Mouse (Mus musculus): ENCODE measurements around the gene Olfr385. TPM values are rescaled to one million over a fixed set of nuclear protein-coding genes. Genes with fewer than 3 reads are reported as not detected.

Olfr385 gene
- not detected in 2 replicates for polyA plus RNA-seq (2012; rRNA removed)

GRCm38 (mm10) chr11:73592908-73593307 is at the start of gene Olfr385:
Gene Olfr385 (minus strand): TSS chr11:73593008.

GRCm38 (mm10) chr11:73598294-73598693 is 5.5 kb upstream of the Olfr385 start, which contains the start of gene Olfr384:
Gene Olfr384 (plus strand): TSS chr11:73598594.

Other genes with a start within 250 kb of the Olfr385 start
- 0.15 TPM in 1 of 2 replicates, not detected in the other for gene Olfr20, start 242.2 kb downstream of the Olfr385 start, polyA plus RNA-seq (2012; rRNA removed)
- not detected in 2 replicates for gene Olfr376, start 221.8 kb downstream of the Olfr385 start, polyA plus RNA-seq (2012; rRNA removed)
- not detected in 2 replicates for gene Olfr1, start 193.4 kb downstream of the Olfr385 start, polyA plus RNA-seq (2012; rRNA removed)
- not detected in 2 replicates for gene Olfr378, start 164.5 kb downstream of the Olfr385 start, polyA plus RNA-seq (2012; rRNA removed)
- not detected in 2 replicates for gene Olfr380, start 135.5 kb downstream of the Olfr385 start, polyA plus RNA-seq (2012; rRNA removed)
- gene Olfr381, start 101.4 kb downstream of the Olfr385 start, polyA plus RNA-seq (2012; rRNA removed), result not detected in 2 replicates
- not detected in 2 replicates for gene Olfr382, start 75.8 kb downstream of the Olfr385 start, polyA plus RNA-seq (2012; rRNA removed)
- gene Olfr384, start 5.6 kb upstream of the Olfr385 start, polyA plus RNA-seq (2012; rRNA removed), result not detected in 2 replicates
- not detected in 2 replicates for gene Zfp735, start 95.8 kb upstream of the Olfr385 start, polyA plus RNA-seq (2012; rRNA removed)
- not detected in 2 replicates for gene Olfr389, start 187.7 kb upstream of the Olfr385 start, polyA plus RNA-seq (2012; rRNA removed)
- not detected in 2 replicates for gene Olfr390, start 190.0 kb upstream of the Olfr385 start, polyA plus RNA-seq (2012; rRNA removed)
- not detected in 2 replicates for gene Olfr391-ps, start 210.0 kb upstream of the Olfr385 start, polyA plus RNA-seq (2012; rRNA removed)
- not detected in 2 replicates for gene Olfr392, start 224.0 kb upstream of the Olfr385 start, polyA plus RNA-seq (2012; rRNA removed)

Data from ovary, adult 2 months (tissue).